Mouse (Mus musculus) embryo, embryonic 9.5 days (tissue): ENCODE measurements around the gene 1810010D01Rik.

ENCODE experiments used
- DNase-seq: peaks from one replicate; pipeline ENCODE4 v3.0.0-alpha.2; 2017; ENCODE audit errors: extremely low spot score

Gene 1810010D01Rik

GRCm38 (mm10) chr7:145208006-145208405, at the start of gene 1810010D01Rik:
TSS of gene 1810010D01Rik (minus strand) at chr7:145208119.
- DNase-seq = no peak

DNA sequence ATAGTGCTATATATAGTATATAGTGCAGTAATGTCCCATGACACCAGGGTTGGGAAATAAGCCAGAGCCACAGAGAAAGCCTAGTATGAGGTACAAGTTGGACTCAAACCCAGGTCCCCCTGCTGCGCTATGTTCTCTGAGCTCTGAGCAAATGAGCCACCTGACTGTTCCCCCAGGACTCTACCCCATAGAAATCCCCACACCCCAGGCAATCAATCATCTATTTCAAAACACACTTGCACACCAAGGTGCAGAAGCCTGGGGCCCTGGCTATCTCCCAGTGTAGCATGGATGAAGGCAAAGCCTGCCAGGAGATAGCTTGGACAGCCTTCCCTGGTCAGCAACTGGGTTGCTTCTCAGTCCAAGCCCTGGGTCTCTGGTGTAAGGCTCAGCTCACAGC, 48.2 kb upstream of the 1810010D01Rik start:
- no peak for DNase-seq

DNA sequence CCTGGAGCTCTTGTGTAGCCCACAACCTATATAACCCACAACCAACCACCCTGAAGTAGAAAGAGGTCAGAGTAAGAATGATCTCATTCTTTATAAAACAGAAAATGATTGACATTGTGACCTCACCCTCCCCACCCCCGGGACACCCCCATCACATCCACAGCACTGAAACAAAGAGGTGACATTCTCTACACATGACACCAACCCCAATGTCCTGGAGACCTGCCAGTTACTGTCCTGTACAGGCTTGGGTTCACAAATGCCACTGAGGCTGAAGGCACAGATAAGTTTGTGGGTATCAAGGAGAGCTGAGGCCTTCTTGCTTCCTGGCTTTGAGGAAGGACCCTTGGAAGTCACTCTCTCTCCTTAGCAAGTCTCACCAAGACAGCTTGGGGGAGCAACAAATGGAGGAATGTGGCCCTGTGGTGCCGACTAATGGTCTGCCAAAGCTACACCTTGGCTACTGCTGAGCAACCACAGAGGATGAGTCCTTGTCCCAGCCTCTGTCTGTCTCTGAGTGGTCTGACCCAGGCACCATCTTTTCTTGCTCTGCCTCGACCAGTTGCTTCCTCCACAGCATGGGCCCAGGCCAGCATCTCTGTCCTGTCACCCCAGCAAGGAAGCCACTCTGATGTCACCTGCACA, 46.2 kb upstream of the 1810010D01Rik start:
- no peak for DNase-seq

GRCm38 (mm10) chr7:145252715-145253476, 45.0 kb upstream of the 1810010D01Rik start:
- DNase-seq = peak; percentile 75

GRCm38 (mm10) chr7:145250225-145250624, 42.3 kb upstream of the 1810010D01Rik start:
- no peak for DNase-seq

DNA sequence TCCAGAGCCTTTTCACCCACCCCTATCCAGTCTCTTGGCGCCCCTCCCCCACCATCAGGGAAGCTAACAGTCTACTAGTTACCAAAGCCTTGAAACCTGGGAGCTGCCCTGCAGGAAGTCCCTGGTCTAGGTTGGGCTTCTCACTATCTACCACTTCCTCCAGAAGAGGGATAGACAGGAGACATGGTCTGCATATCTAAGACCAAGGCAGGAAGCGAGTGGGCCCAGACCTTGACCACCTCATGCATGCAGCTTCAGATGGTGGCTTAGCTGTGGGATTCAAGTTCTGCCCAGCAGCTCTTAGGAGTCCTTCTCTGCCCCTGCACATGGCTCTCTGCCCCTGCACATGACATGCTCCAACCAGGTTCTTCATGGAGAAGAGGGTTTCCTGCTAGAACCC, 41.0 kb upstream of the 1810010D01Rik start:
- DNase-seq = no peak

- DNase-seq = peak; percentile 82
Observed at GRCm38 (mm10) chr7:145242851-145243712, 35.2 kb upstream of the 1810010D01Rik start.

DNA sequence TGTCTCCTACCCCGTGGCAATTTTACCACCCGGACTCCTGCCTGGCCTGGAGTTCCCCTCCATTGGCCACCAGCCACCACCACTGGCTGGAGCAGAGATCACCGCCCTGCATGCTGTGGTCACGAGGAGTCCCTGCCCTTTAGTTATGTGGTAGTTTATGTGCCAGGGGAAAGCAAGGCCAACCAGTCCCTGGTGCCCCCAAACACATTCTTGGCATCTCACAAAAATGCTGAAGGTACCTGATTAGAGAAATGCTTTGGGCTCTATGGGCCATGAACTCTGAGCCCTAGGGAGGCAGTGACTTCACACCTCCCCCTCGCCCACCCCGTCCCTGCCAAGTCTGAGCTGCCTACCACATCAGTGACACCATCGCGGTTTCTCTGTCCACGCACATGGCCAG, 34.1 kb upstream of the 1810010D01Rik start:
- DNase-seq = no peak

DNA sequence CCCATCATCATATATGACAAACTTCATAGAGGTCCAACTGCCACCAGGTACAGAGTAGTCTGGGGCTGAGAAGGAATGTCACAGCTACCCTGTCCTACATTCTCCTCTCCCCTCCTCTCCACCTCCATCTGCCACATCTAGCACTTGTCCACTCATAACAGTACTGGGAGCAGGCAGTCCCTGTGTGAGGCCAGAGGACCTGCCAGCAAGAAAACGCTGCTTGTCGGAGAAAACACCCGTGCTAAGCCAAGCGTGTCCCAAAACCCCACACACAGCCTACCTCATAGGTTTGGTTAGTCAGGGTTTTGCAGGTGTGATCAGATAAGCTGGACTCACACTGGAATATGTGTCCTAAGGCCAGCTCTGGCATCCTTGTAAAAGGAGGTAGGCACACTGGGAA, 33.0 kb upstream of the 1810010D01Rik start:
- no peak for DNase-seq

GRCm38 (mm10) chr7:145239736-145240505, 32.0 kb upstream of the 1810010D01Rik start:
- DNase-seq = no peak

- DNase-seq = no peak
Observed at GRCm38 (mm10) chr7:145239145-145239544, 31.2 kb upstream of the 1810010D01Rik start.

GRCm38 (mm10) chr7:145234841-145235790, 27.2 kb upstream of the 1810010D01Rik start:
- DNase-seq = no peak

DNA sequence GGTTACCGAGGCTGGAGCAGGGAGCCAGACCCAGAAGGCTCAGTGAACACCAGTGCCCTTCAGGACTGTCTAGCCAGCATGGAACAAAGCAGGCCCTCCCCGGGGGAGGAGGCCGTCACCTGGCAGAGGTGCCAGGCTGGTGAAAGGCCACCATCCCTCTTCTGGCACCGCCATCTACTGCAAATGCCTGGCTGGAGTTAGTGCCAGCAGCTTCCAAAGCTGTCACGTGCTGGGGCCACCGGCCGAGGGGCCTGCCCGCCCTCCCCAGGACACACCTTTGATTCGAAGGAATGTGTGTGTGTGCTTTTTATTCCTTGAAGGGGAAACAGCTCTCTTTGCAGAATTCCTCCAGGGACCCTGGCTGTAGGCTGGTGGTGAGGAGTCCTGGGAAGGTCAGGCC, 23.7 kb upstream of the 1810010D01Rik start:
- DNase-seq = no peak

- no peak for DNase-seq
Observed at GRCm38 (mm10) chr7:145226641-145227040, 18.7 kb upstream of the 1810010D01Rik start.

DNA sequence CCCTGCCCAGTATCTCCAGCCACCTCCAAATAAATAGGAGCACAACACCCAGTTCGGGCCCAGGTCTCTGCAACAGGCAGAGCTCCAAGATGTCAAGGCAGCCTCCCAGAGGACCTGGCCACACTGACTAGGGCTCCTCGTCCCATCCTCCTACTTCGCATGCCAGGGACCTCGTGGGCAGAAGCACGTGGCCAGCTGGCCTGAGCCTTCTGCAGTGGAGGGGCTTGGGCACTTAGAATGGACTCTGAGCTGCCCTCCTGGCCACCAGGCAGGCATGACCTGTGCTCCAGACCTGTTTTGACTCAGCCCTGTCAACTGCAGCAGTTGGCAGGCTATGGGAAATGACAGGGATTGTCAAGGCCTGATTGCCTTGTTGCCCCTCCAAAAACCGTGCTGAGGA, 17.7 kb upstream of the 1810010D01Rik start:
- DNase-seq = no peak

DNA sequence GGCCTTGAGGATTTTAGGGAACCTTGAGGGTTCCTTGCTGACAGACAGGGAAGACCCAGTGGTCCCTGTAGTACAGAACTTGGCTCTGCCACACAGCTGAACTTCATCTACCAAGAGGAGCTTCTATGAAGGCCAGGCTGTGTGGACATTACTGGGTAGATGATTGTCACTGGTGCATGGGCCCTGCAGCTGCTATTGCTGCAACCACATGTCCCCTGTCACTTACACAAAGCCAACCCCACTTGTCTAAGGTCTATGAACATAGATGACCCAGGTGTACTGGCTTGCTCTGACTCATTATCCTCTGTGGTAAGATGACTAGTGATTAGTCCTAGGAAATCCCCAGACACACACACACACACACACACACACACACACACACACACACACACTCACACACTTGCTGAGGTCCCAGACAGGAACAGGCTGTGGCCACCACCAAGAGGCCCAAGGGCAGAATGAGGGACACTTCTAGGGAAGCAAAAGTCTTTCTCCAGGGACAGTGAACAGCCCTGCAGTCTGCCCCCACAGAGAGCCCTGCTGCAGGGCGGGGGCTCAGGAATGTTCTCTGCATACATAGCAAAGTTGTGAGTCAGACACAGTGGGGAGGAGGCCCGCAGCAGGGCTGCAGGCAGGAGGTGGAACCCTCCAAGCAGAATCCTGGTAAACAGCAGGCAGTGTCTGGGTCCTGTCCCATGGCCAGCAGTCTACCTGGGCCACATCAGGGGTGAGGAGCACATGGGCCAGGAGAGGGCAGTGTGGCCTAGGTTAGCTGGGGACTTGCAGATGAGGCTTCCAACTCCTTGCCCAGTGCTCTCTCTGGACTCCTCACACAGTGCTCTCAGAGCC, 14.1 kb upstream of the 1810010D01Rik start:
- peak; percentile 37 for DNase-seq

DNA sequence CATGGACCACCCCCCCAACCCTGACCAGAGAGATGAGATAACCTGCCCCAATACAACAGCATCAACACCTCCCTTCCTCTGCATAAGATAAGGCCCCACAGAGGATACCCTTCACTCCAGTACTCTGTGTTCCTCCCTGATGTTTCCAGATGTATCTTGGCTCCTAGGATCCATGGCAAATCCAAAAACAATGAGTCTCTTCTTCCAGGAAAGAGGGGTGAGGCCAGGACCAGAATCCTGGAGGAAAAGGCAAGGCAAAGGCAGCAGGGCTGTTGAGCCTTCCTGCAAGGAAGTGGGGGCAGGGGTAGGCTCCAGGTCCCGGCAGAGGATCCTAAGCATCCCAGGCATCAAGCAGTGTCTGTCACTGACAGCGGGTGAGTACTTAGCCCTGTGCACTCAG, 13.4 kb upstream of the 1810010D01Rik start:
- DNase-seq = no peak

- DNase-seq = no peak
Observed at GRCm38 (mm10) chr7:145219420-145219831, 11.5 kb upstream of the 1810010D01Rik start.

GRCm38 (mm10) chr7:145216591-145216990, 8.7 kb upstream of the 1810010D01Rik start:
- DNase-seq = peak; percentile 32
